Mouse (Mus musculus): ENCODE results near the gene Fer. TPM values are rescaled to one million over a fixed set of nuclear protein-coding genes. Genes with fewer than 3 reads are reported as not detected.

Fer gene
- polyA plus RNA-seq, 1 experiment from 2014 or later = 33.2 TPM

GRCm38 (mm10) chr17:64099395-64100171, 236.7 kb downstream of the Fer start:
- Histone ChIP-seq H3K36me3 (ENCODE audit: control insufficient read depth, insufficient read depth, low read length) (no peaks in the 10 kb centered on the region), H3K27me3 (ENCODE audit: control insufficient read depth, insufficient read depth, low read length) (no peaks in the 10 kb centered on the region), H3K4me2 (no peak overlapping the region), H3K4me3 (ENCODE audit: low read depth, low read length) (no peak overlapping the region), H3K27ac (ENCODE audit: low read depth, low read length) (no peak overlapping the region), H3K4me1 (ENCODE audit: control insufficient read depth, insufficient read depth, low read length) (no peaks in the 10 kb centered on the region), H3K9me3 (ENCODE audit: control insufficient read depth, low read length) (no peaks in the 10 kb centered on the region), H3K9ac (ENCODE audit: low read length) (no peak overlapping the region)
- ATAC-seq (ENCODE audit: low FRiP score) (no peak), DNase-seq (ENCODE audit: low spot score, missing footprints) (peak; percentile 45)
- 82% methylated on average over 6 of the region's 6 CpGs for WGBS

- DNase-seq (ENCODE audit: low spot score, missing footprints) = no peak
- no peak for ATAC-seq (ENCODE audit: low FRiP score)
- 82% methylated on average over 3 of the region's 3 CpGs for WGBS
- H3K4me2 ChIP-seq = no peak overlapping the region
- H3K9ac ChIP-seq (ENCODE audit: low read length) = no peak overlapping the region
- H3K27ac ChIP-seq (ENCODE audit: low read depth, low read length) = no peak overlapping the region
- H3K9me3 ChIP-seq (ENCODE audit: control insufficient read depth, low read length) = no peaks in the 10 kb centered on the region
- H3K36me3 ChIP-seq (ENCODE audit: control insufficient read depth, insufficient read depth, low read length) = no peaks in the 10 kb centered on the region
- H3K4me1 ChIP-seq (ENCODE audit: control insufficient read depth, insufficient read depth, low read length) = no peaks in the 10 kb centered on the region
- no peaks in the 10 kb centered on the region for H3K27me3 ChIP-seq (ENCODE audit: control insufficient read depth, insufficient read depth, low read length)
- no peak overlapping the region for H3K4me3 ChIP-seq (ENCODE audit: low read depth, low read length)
Measured at GRCm38 (mm10) chr17:64100172-64100510, 237.3 kb downstream of the Fer start.

GRCm38 (mm10) chr17:64108773-64109172, 245.9 kb downstream of the Fer start:
- Histone ChIP-seq H3K9me3 (ENCODE audit: control insufficient read depth, low read length) (no peaks in the 10 kb centered on the region), H3K27ac (ENCODE audit: low read depth, low read length) (no peak overlapping the region), H3K4me2 (no peak overlapping the region), H3K36me3 (ENCODE audit: control insufficient read depth, insufficient read depth, low read length) (no peaks in the 10 kb centered on the region), H3K27me3 (ENCODE audit: control insufficient read depth, insufficient read depth, low read length) (no peaks in the 10 kb centered on the region), H3K4me3 (ENCODE audit: low read depth, low read length) (no peak overlapping the region), H3K4me1 (ENCODE audit: control insufficient read depth, insufficient read depth, low read length) (no peaks in the 10 kb centered on the region), H3K9ac (ENCODE audit: low read length) (no peak overlapping the region)
- WGBS = 89% methylated on average over 5 of the region's 5 CpGs
- DNase-seq (ENCODE audit: low spot score, missing footprints) (no peak), ATAC-seq (ENCODE audit: low FRiP score) (peak; percentile 24; the same call in 1 of the 2 replicates)

GRCm38 (mm10) chr17:64109871-64110270, 247.0 kb downstream of the Fer start:
- ATAC-seq (ENCODE audit: low FRiP score) = no peak
- Histone ChIP-seq H3K4me1 (ENCODE audit: control insufficient read depth, insufficient read depth, low read length) (no peaks in the 10 kb centered on the region), H3K9ac (ENCODE audit: low read length) (no peak overlapping the region), H3K27me3 (ENCODE audit: control insufficient read depth, insufficient read depth, low read length) (no peaks in the 10 kb centered on the region), H3K4me2 (no peak overlapping the region), H3K36me3 (ENCODE audit: control insufficient read depth, insufficient read depth, low read length) (no peaks in the 10 kb centered on the region), H3K9me3 (ENCODE audit: control insufficient read depth, low read length) (no peaks in the 10 kb centered on the region), H3K4me3 (ENCODE audit: low read depth, low read length) (no peak overlapping the region), H3K27ac (ENCODE audit: low read depth, low read length) (no peak overlapping the region)
- no peak for DNase-seq (ENCODE audit: low spot score, missing footprints)
- WGBS = 83% methylated on average over 8 of the region's 8 CpGs

GRCm38 (mm10) chr17:64113625-64114024, 250.8 kb downstream of the Fer start:
- Histone ChIP-seq H3K9ac (ENCODE audit: low read length) (no peak overlapping the region), H3K4me1 (ENCODE audit: control insufficient read depth, insufficient read depth, low read length) (no peaks in the 10 kb centered on the region)

GRCm38 (mm10) chr17:64116762-64117161, 253.9 kb downstream of the Fer start:
- H3K4me2 ChIP-seq = no peak overlapping the region
- ATAC-seq (ENCODE audit: low FRiP score) (no peak), DNase-seq (ENCODE audit: low spot score, missing footprints) (no peak)
- H3K27ac ChIP-seq (ENCODE audit: low read depth, low read length) = no peak overlapping the region
- no peak overlapping the region for H3K4me3 ChIP-seq (ENCODE audit: low read depth, low read length)
- no peaks in the 10 kb centered on the region for H3K9me3 ChIP-seq (ENCODE audit: control insufficient read depth, low read length)
- H3K4me1 ChIP-seq (ENCODE audit: control insufficient read depth, insufficient read depth, low read length) = no peaks in the 10 kb centered on the region
- H3K9ac ChIP-seq (ENCODE audit: low read length) = no peak overlapping the region
- no peaks in the 10 kb centered on the region for H3K27me3 ChIP-seq (ENCODE audit: control insufficient read depth, insufficient read depth, low read length)
- H3K36me3 ChIP-seq (ENCODE audit: control insufficient read depth, insufficient read depth, low read length) = no peaks in the 10 kb centered on the region
- WGBS = 64% methylated on average over 6 of the region's 6 CpGs

More at GRCm38 (mm10) chr17:64113625-64114024, 250.8 kb downstream of the Fer start:
- ATAC-seq (ENCODE audit: low FRiP score) (no peak), DNase-seq (ENCODE audit: low spot score, missing footprints) (peak; percentile 2)
- no peaks in the 10 kb centered on the region for H3K9me3 ChIP-seq (ENCODE audit: control insufficient read depth, low read length)
- H3K4me3 ChIP-seq (ENCODE audit: low read depth, low read length) = no peak overlapping the region
- 89% methylated on average over 5 of the region's 5 CpGs for WGBS
- H3K4me2 ChIP-seq = no peak overlapping the region
- no peaks in the 10 kb centered on the region for H3K36me3 ChIP-seq (ENCODE audit: control insufficient read depth, insufficient read depth, low read length)
- H3K27me3 ChIP-seq (ENCODE audit: control insufficient read depth, insufficient read depth, low read length) = no peaks in the 10 kb centered on the region
- H3K27ac ChIP-seq (ENCODE audit: low read depth, low read length) = no peak overlapping the region

- 85% methylated on average over 5 of the region's 5 CpGs for WGBS
- no peaks in the 10 kb centered on the region for H3K4me1 ChIP-seq (ENCODE audit: control insufficient read depth, insufficient read depth, low read length)
- H3K4me3 ChIP-seq (ENCODE audit: low read depth, low read length) = no peak overlapping the region
- ATAC-seq (ENCODE audit: low FRiP score) (no peak), DNase-seq (ENCODE audit: low spot score, missing footprints) (no peak)
- no peaks in the 10 kb centered on the region for H3K36me3 ChIP-seq (ENCODE audit: control insufficient read depth, insufficient read depth, low read length)
- no peaks in the 10 kb centered on the region for H3K27me3 ChIP-seq (ENCODE audit: control insufficient read depth, insufficient read depth, low read length)
- no peaks in the 10 kb centered on the region for H3K9me3 ChIP-seq (ENCODE audit: control insufficient read depth, low read length)
- no peak overlapping the region for H3K4me2 ChIP-seq
- H3K27ac ChIP-seq (ENCODE audit: low read depth, low read length) = no peak overlapping the region
- H3K9ac ChIP-seq (ENCODE audit: low read length) = no peak overlapping the region
Measured at GRCm38 (mm10) chr17:64119697-64120288, 256.9 kb downstream of the Fer start.

GRCm38 (mm10) chr17:64122556-64122955, 259.7 kb downstream of the Fer start:
- H3K4me1 ChIP-seq (ENCODE audit: control insufficient read depth, insufficient read depth, low read length) = no peaks in the 10 kb centered on the region
- no peaks in the 10 kb centered on the region for H3K36me3 ChIP-seq (ENCODE audit: control insufficient read depth, insufficient read depth, low read length)
- no peaks in the 10 kb centered on the region for H3K9me3 ChIP-seq (ENCODE audit: control insufficient read depth, low read length)
- no peak overlapping the region for H3K9ac ChIP-seq (ENCODE audit: low read length)
- H3K4me3 ChIP-seq (ENCODE audit: low read depth, low read length) = no peak overlapping the region
- no peak overlapping the region for H3K27ac ChIP-seq (ENCODE audit: low read depth, low read length)
- H3K4me2 ChIP-seq = no peak overlapping the region
- DNase-seq (ENCODE audit: low spot score, missing footprints) = peak; percentile 8
- H3K27me3 ChIP-seq (ENCODE audit: control insufficient read depth, insufficient read depth, low read length) = no peaks in the 10 kb centered on the region
- WGBS = 94% methylated on average over 11 of the region's 11 CpGs
- no peak for ATAC-seq (ENCODE audit: low FRiP score)

GRCm38 (mm10) chr17:64123732-64124131, 260.9 kb downstream of the Fer start:
- no peaks in the 10 kb centered on the region for H3K9me3 ChIP-seq (ENCODE audit: control insufficient read depth, low read length)
- 97% methylated on average over 3 of the region's 3 CpGs for WGBS
- DNase-seq (ENCODE audit: low spot score, missing footprints) (peak; percentile 75), ATAC-seq (ENCODE audit: low FRiP score) (no peak)
- H3K4me3 ChIP-seq (ENCODE audit: low read depth, low read length) = no peak overlapping the region
- H3K27ac ChIP-seq (ENCODE audit: low read depth, low read length) = no peak overlapping the region
- no peaks in the 10 kb centered on the region for H3K27me3 ChIP-seq (ENCODE audit: control insufficient read depth, insufficient read depth, low read length)
- H3K36me3 ChIP-seq (ENCODE audit: control insufficient read depth, insufficient read depth, low read length) = no peaks in the 10 kb centered on the region
- no peak overlapping the region for H3K9ac ChIP-seq (ENCODE audit: low read length)
- no peak overlapping the region for H3K4me2 ChIP-seq
- H3K4me1 ChIP-seq (ENCODE audit: control insufficient read depth, insufficient read depth, low read length) = no peaks in the 10 kb centered on the region
